Mouse (Mus musculus) erythroblast, embryonic 14.5 days (primary cell): Measurements from ENCODE around the gene Pcbp1.

Experiments used
- GATA1 ChIP-seq: IDR thresholded peaks from 2 replicates; pipeline ENCODE4 v1.6.1; 2012; ENCODE audit warnings: low read length, inconsistent platforms, mixed read lengths
- TAL1 ChIP-seq: IDR thresholded peaks from 3 replicates; pipeline ENCODE4 v1.6.1; 2012; ENCODE audit warnings: low read length, inconsistent platforms, mixed read lengths

GRCm38 (mm10) chr6:86474646-86475181, 51.4 kb downstream of the Pcbp1 start:
- TF ChIP-seq GATA1 (no peak), TAL1 (no peak)
